ENCODE assay signal across 8 mouse cellular contexts in genomic region chr5:125409348-125410090, GRCm38 (mm10). TPM values are rescaled to one million over a fixed set of nuclear protein-coding genes. Genes with fewer than 3 reads are reported as not detected.
DNase-seq lines count a peak whose midpoint lies in the region; ATAC-seq and TF ChIP-seq lines count a peak whose summit lies in the region.

No protein-coding gene starts in this region.

- peaks cover 23% of the 10 kb centered on the region for H3K4me1 ChIP-seq in midbrain, embryonic 12.5 days
- H3K4me1 ChIP-seq in cerebellum, adult 2 months (ENCODE audit: control insufficient read depth, insufficient read depth, low read length): peaks cover 3% of the 10 kb centered on the region; the same call in 1 of the 2 replicates

- no peak for ATAC-seq in CD4-positive, CD25-positive, alpha-beta regulatory T cell, adult 4 months
- no peak for ATAC-seq in midbrain, embryonic 12.5 days (ENCODE audit: low FRiP score, low read depth)

- H3K9ac ChIP-seq in midbrain, embryonic 12.5 days (replicated peaks): no peak overlapping the region

- peak overlapping the region; percentile 34 for H3K4me2 ChIP-seq in midbrain, embryonic 12.5 days (replicated peaks)

- H3K4me3 ChIP-seq in midbrain, embryonic 12.5 days: peak overlapping the region; percentile 28
- no peak overlapping the region for H3K4me3 ChIP-seq in cerebellum, adult 2 months (replicated peaks; ENCODE audit: insufficient read depth, low read depth, low read length)

- H3K36me3 ChIP-seq in midbrain, embryonic 12.5 days: peaks cover 13% of the 10 kb centered on the region

- no peaks in the 10 kb centered on the region for H3K27me3 ChIP-seq in midbrain, embryonic 12.5 days
- no peaks in the 10 kb centered on the region for H3K27me3 ChIP-seq in cerebellum, adult 2 months (ENCODE audit: control insufficient read depth, insufficient read depth, low read length)

- peak; percentile 37 for DNase-seq in CD4-positive, CD25-positive, alpha-beta regulatory T cell, adult 2 months (ENCODE audit: low read depth, low spot score)
- DNase-seq in right cerebral cortex, postnatal 4 days: peak; percentile 53
- DNase-seq in right cerebral cortex, postnatal 14 days: no peak
- peak; percentile 77 for DNase-seq in forelimb bud, embryonic 11.5 days (ENCODE audit: low read depth, low spot score)
- peak; percentile 54 for DNase-seq in kidney, postnatal 10 days
- DNase-seq in cerebellum, adult 2 months: no peak

- TF ChIP-seq CTCF in cerebellum, adult 2 months (IDR thresholded peaks at IDR 0.05; ENCODE audit: borderline replicate concordance, insufficient read depth, low read depth, low read length): no peak

- no peak for TF ChIP-seq POLR2A in cerebellum, adult 2 months (IDR thresholded peaks at IDR 0.05; ENCODE audit: borderline replicate concordance, insufficient read depth, low read length)

- H3K9me3 ChIP-seq in midbrain, embryonic 12.5 days: no peaks in the 10 kb centered on the region

- H3K27ac ChIP-seq in midbrain, embryonic 12.5 days (replicated peaks): no peak overlapping the region
- no peak overlapping the region for H3K27ac ChIP-seq in cerebellum, adult 2 months (ENCODE audit: insufficient read depth, low read length)

- 7% methylated on average over 20 of the region's 20 CpGs for WGBS in midbrain, embryonic 12.5 days
- WGBS in cerebellum, adult 2 months: 47% methylated on average over 20 of the region's 20 CpGs

RNA-seq across cellular contexts. Expression of gene Ubc, which starts 19.5 kb away (rescaled TPM):
- polyA plus RNA-seq in CD4-positive, CD25-positive, alpha-beta regulatory T cell, adult 4 months (2017; shearing (Covaris generic)): 1,000 to 10,000 TPM in 1 of 2 experiments, 100 to 1,000 TPM in 1; 954 to 1,216 TPM
- polyA plus RNA-seq in midbrain, embryonic 12.5 days (2016; fragmentation: Nextera tagmentation; extraction: Ambion mirVana): 1,111 and 1,158 TPM in 2 replicates
- polyA plus RNA-seq in cerebellum, adult 2 months (2012; rRNA removed): 1,009 and 1,093 TPM in 2 replicates

RNA-seq across cellular contexts. Expression of gene Gm10382, which starts 20.4 kb away (rescaled TPM):
- polyA plus RNA-seq in CD4-positive, CD25-positive, alpha-beta regulatory T cell, adult 4 months (2017; shearing (Covaris generic)): 1 to 10 TPM in 1 of 2 experiments, under 1 TPM in 1; 0.70 to 1.0 TPM
- polyA plus RNA-seq in midbrain, embryonic 12.5 days (2016; fragmentation: Nextera tagmentation; extraction: Ambion mirVana): 0.43 and 0.68 TPM in 2 replicates
- 0.28 and 0.41 TPM in 2 replicates for polyA plus RNA-seq in cerebellum, adult 2 months (2012; rRNA removed)

RNA-seq across cellular contexts. Expression of gene Dhx37, which starts 24.4 kb away (rescaled TPM):
- polyA plus RNA-seq in CD4-positive, CD25-positive, alpha-beta regulatory T cell, adult 4 months (2017; shearing (Covaris generic)): 1 to 10 TPM; 8.4 to 8.6 TPM
- 14.8 and 16.4 TPM in 2 replicates for polyA plus RNA-seq in midbrain, embryonic 12.5 days (2016; fragmentation: Nextera tagmentation; extraction: Ambion mirVana)
- 19.6 and 21.4 TPM in 2 replicates for polyA plus RNA-seq in cerebellum, adult 2 months (2012; rRNA removed)

RNA-seq across cellular contexts. Expression of gene Bri3bp, which starts 31.8 kb away (rescaled TPM):
- 1 to 10 TPM; 4.3 to 7.5 TPM for polyA plus RNA-seq in CD4-positive, CD25-positive, alpha-beta regulatory T cell, adult 4 months (2017; shearing (Covaris generic))
- 35.5 and 41.2 TPM in 2 replicates for polyA plus RNA-seq in midbrain, embryonic 12.5 days (2016; fragmentation: Nextera tagmentation; extraction: Ambion mirVana)
- polyA plus RNA-seq in cerebellum, adult 2 months (2012; rRNA removed): 37.1 and 39.1 TPM in 2 replicates

Comparison
In these comparisons a context has a peak if more than half of its experiments do, and no peak if none do; other contexts are left out.
1. DNase-seq: peak in CD4-positive, CD25-positive, alpha-beta regulatory T cell, adult 2 months (single experiment), right cerebral cortex, postnatal 4 days (single experiment), forelimb bud, embryonic 11.5 days (single experiment) and kidney, postnatal 10 days (single experiment); none in right cerebral cortex, postnatal 14 days (single experiment) and cerebellum, adult 2 months (0 of 2).